ENCODE assay signal across 9 mouse cellular contexts in the genomic region with DNA sequence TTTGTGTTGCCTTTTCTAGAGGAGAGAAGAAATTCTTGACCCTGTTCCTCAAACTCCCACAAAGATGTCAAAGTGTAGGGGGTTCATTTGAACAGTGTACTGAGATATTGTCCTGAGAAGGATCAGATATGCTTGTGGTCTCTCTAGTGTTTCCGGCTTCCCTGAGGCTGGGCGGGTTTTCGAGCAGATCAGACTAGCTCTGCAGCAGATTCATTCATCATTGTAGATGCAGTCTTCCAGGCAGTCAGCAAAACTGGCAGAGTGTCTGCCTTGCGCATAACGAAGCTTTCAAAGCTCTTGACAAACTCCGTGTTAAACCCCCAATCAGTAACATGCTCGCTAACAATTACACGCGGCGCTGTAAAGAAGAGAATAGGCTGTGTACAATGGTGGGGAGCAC.
DNase-seq lines count a peak whose midpoint lies in the region; ATAC-seq lines count a peak whose summit lies in the region.
"Had no signal": no experiment of that assay in that cellular context is flagged by ENCODE, and none has a peak within 500 bp of the region (broad histone marks: within the 10 kb centered on the region; RNA-seq: fewer than 3 reads in every experiment).

No protein-coding gene starts in this region.

- H3K4me2 ChIP-seq in heart, embryonic 14.5 days (ENCODE audit: low read length), result peak overlapping the region; percentile 13; the same call in 1 of the 2 replicates
- peak overlapping the region; percentile 12; the same call in 1 of the 2 replicates for H3K4me2 ChIP-seq in midbrain, embryonic 16.5 days (ENCODE audit: low read length)
- H3K4me2 ChIP-seq in midbrain, embryonic 11.5 days, result no peak overlapping the region
- H3K4me2 ChIP-seq: heart, embryonic 15.5 days had no signal

- no peaks in the 10 kb centered on the region for H3K9me3 ChIP-seq in heart, embryonic 14.5 days (ENCODE audit: control insufficient read depth, low read length)
- H3K9me3 ChIP-seq in midbrain, embryonic 16.5 days (replicated peaks; ENCODE audit: control insufficient read depth, low read length, poor library complexity, severe bottlenecking), result no peaks in the 10 kb centered on the region
- no peaks in the 10 kb centered on the region for H3K9me3 ChIP-seq in midbrain, embryonic 11.5 days (ENCODE audit: control insufficient read depth, low read length)
- H3K9me3 ChIP-seq: heart, embryonic 15.5 days had no signal

- whole genome bisulfite sequencing in heart, embryonic 14.5 days, result 56% methylated on average over 10 of the region's 10 CpGs
- WGBS in midbrain, embryonic 16.5 days, result 75% methylated on average over 10 of the region's 10 CpGs
- 84% methylated on average over 10 of the region's 10 CpGs for WGBS in midbrain, embryonic 11.5 days

- no peaks in the 10 kb centered on the region for H3K27me3 ChIP-seq in heart, embryonic 14.5 days (ENCODE audit: control insufficient read depth, insufficient read depth, low read length)
- no peaks in the 10 kb centered on the region for H3K27me3 ChIP-seq in midbrain, embryonic 16.5 days (ENCODE audit: control insufficient read depth, insufficient read depth, low read depth, low read length)
- no peaks in the 10 kb centered on the region for H3K27me3 ChIP-seq in midbrain, embryonic 11.5 days (ENCODE audit: control insufficient read depth, insufficient read depth, low read length)
- H3K27me3 ChIP-seq: heart, embryonic 15.5 days had no signal

- no peak overlapping the region for H3K4me3 ChIP-seq in heart, embryonic 14.5 days (ENCODE audit: control insufficient read depth in 1 of 2, insufficient read depth in 1 of 2, low read depth in 1 of 2, low read length in 2 of 2)
- no peak overlapping the region for H3K4me3 ChIP-seq in midbrain, embryonic 16.5 days (ENCODE audit: low read depth, low read length)
- no peak overlapping the region for H3K4me3 ChIP-seq in midbrain, embryonic 11.5 days (ENCODE audit: low read depth, low read length)
- H3K4me3 ChIP-seq: heart, embryonic 15.5 days had no signal

- no peak overlapping the region for H3K9ac ChIP-seq in heart, embryonic 14.5 days (ENCODE audit: low read length)
- no peak overlapping the region for H3K9ac ChIP-seq in midbrain, embryonic 16.5 days (ENCODE audit: low read depth, low read length)
- no peak overlapping the region for H3K9ac ChIP-seq in midbrain, embryonic 11.5 days (ENCODE audit: low read length)
- H3K9ac ChIP-seq: heart, embryonic 15.5 days had no signal

- ATAC-seq in heart, embryonic 14.5 days (ENCODE audit: insufficient number of reproducible peaks, insufficient read depth, low FRiP score, low read depth), result no peak
- no peak for ATAC-seq in midbrain, embryonic 16.5 days
- no peak for ATAC-seq in midbrain, embryonic 11.5 days (ENCODE audit: low FRiP score)
- peak; percentile 65 for ATAC-seq in megakaryocyte progenitor cell, adult 5-6 weeks (replicated peaks; ENCODE audit: poor library complexity)

- H3K4me1 ChIP-seq in heart, embryonic 14.5 days (ENCODE audit: control insufficient read depth in 2 of 2, insufficient read depth in 2 of 2, low read length in 2 of 2), result peaks cover 2 to 4% of the 10 kb centered on the region in 2 experiments; a peak in 2 of 4 replicates
- H3K4me1 ChIP-seq in midbrain, embryonic 16.5 days (ENCODE audit: control insufficient read depth, insufficient read depth, low read length), result no peaks in the 10 kb centered on the region
- H3K4me1 ChIP-seq in midbrain, embryonic 11.5 days (ENCODE audit: control insufficient read depth, insufficient read depth, low read length), result no peaks in the 10 kb centered on the region

- no peak overlapping the region for H3K27ac ChIP-seq in heart, embryonic 14.5 days (replicated peaks in 1 of 2; ENCODE audit: control insufficient read depth in 1 of 2, insufficient read depth in 1 of 2, low read depth in 2 of 2, low read length in 2 of 2)
- no peak overlapping the region for H3K27ac ChIP-seq in midbrain, embryonic 16.5 days (ENCODE audit: low read length)
- no peak overlapping the region for H3K27ac ChIP-seq in midbrain, embryonic 11.5 days (ENCODE audit: low read depth, low read length)
- H3K27ac ChIP-seq: heart, embryonic 15.5 days had no signal

- H3K36me3 ChIP-seq in heart, embryonic 14.5 days (ENCODE audit: control insufficient read depth, insufficient read depth, low read length), result no peaks in the 10 kb centered on the region
- no peaks in the 10 kb centered on the region for H3K36me3 ChIP-seq in midbrain, embryonic 16.5 days (ENCODE audit: control insufficient read depth, insufficient read depth, low read length)
- no peaks in the 10 kb centered on the region for H3K36me3 ChIP-seq in midbrain, embryonic 11.5 days (ENCODE audit: control insufficient read depth, insufficient read depth, low read length)
- H3K36me3 ChIP-seq: heart, embryonic 15.5 days had no signal

- no peak for DNase-seq in heart, adult 9 months (ENCODE audit: low spot score in 2 of 2)
- no peak for DNase-seq in midbrain, embryonic 11.5 days (ENCODE audit: low spot score, missing footprints)
- peak; percentile 16 for DNase-seq in thymus, postnatal 4 days
- DNase-seq in urinary bladder, postnatal 14 days (ENCODE audit: low spot score), result no peak
- no peak for DNase-seq in cerebellum, postnatal 10 days
